Mouse (Mus musculus) kidney, adult 11 months (tissue): ENCODE data around the gene Dlg2.

Source experiments
- DNase-seq: peaks from one replicate; pipeline ENCODE4 v3.0.0; 2022

Dlg2 gene

GRCm38 (mm10) chr7:92430254-92430653, 1953.8 kb downstream of the Dlg2 start:
- DNase-seq, result no peak

GRCm38 (mm10) chr7:92437168-92437567, 1960.7 kb downstream of the Dlg2 start:
- no peak for DNase-seq

GRCm38 (mm10) chr7:92439503-92440487, 1963.3 kb downstream of the Dlg2 start:
- DNase-seq, result no peak

- no peak for DNase-seq
Measured at GRCm38 (mm10) chr7:92441611-92442010, 1965.1 kb downstream of the Dlg2 start.

GRCm38 (mm10) chr7:92442082-92442481, 1965.6 kb downstream of the Dlg2 start:
- no peak for DNase-seq

GRCm38 (mm10) chr7:92447938-92448337, 1971.5 kb downstream of the Dlg2 start:
- DNase-seq, result no peak

GRCm38 (mm10) chr7:92448782-92449575, 1972.5 kb downstream of the Dlg2 start:
- DNase-seq, result no peak

- no peak for DNase-seq
Measured at GRCm38 (mm10) chr7:92454176-92454575, 1977.7 kb downstream of the Dlg2 start.

- DNase-seq, result no peak
Measured at GRCm38 (mm10) chr7:92455927-92456326, 1979.5 kb downstream of the Dlg2 start.

GRCm38 (mm10) chr7:92457791-92458190, 1981.3 kb downstream of the Dlg2 start:
- no peak for DNase-seq

- DNase-seq, result no peak
Measured at GRCm38 (mm10) chr7:92458308-92458707, 1981.8 kb downstream of the Dlg2 start.

- DNase-seq, result no peak
Measured at GRCm38 (mm10) chr7:92460578-92460977, 1984.1 kb downstream of the Dlg2 start.

GRCm38 (mm10) chr7:92461256-92461655, 1984.8 kb downstream of the Dlg2 start:
- no peak for DNase-seq

GRCm38 (mm10) chr7:92463080-92463877, 1986.8 kb downstream of the Dlg2 start:
- no peak for DNase-seq

GRCm38 (mm10) chr7:92464290-92464689, 1987.8 kb downstream of the Dlg2 start:
- DNase-seq, result no peak

GRCm38 (mm10) chr7:92479143-92479542, 2002.7 kb downstream of the Dlg2 start:
- no peak for DNase-seq

GRCm38 (mm10) chr7:92479748-92480147, 2003.3 kb downstream of the Dlg2 start:
- no peak for DNase-seq

- no peak for DNase-seq
Measured at GRCm38 (mm10) chr7:92483346-92483745, 2006.9 kb downstream of the Dlg2 start.

- DNase-seq, result no peak
Measured at GRCm38 (mm10) chr7:92485881-92486710, 2009.6 kb downstream of the Dlg2 start.

- no peak for DNase-seq
Measured at GRCm38 (mm10) chr7:92486878-92487277, 2010.4 kb downstream of the Dlg2 start.

GRCm38 (mm10) chr7:92492262-92492661, 2015.8 kb downstream of the Dlg2 start:
- no peak for DNase-seq

- no peak for DNase-seq
Measured at GRCm38 (mm10) chr7:92493521-92493920, 2017.0 kb downstream of the Dlg2 start.
